Mouse (Mus musculus): ENCODE measurements around the gene Exoc4. TPM values are rescaled to one million over a fixed set of nuclear protein-coding genes. Genes with fewer than 3 reads are reported as not detected.

Exoc4 gene
- total and polyA plus RNA-seq, 3 experiments = 31.2 to 46.4 (median 41.9) TPM

DNA sequence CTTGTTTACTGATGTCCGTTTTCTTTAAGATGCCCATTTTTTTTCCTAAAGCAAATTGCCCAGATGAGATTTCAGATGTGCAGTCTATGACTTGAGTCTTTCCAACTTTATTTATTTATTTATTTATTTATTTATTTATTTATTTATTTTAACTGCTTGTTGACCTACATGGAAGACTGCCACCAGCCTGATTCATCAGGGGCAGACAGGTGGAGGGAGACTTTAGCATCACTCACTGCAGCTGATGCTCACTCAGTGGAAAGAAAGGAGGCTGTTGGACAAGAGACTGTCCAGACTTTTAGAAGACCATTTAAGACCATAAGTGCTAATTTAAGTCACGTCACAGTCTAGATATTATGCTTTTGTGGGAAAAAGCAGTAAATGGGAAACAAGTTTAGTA lies 313.0 kb downstream of the Exoc4 start:
- Histone ChIP-seq H3K9me3 (replicated peaks; ENCODE audit: low read length) (no peaks in the 10 kb centered on the region), H3K9ac (ENCODE audit: insufficient read depth, low read depth) (no peak overlapping the region), H3K4me3 (replicated peaks in 1 of 3; ENCODE audit: low read depth in 2 of 3, low read length in 2 of 3, poor library complexity in 1 of 3) (no peak overlapping the region), H3K27ac (ENCODE audit: insufficient read depth, low read depth) (no peak overlapping the region), H3K79me2 (replicated peaks; ENCODE audit: control insufficient read depth, extremely low read depth, insufficient read depth, poor library complexity, severe bottlenecking) (no peaks in the 10 kb centered on the region), H3K4me2 (ENCODE audit: insufficient read depth, low read depth, poor library complexity, severe bottlenecking) (no peak overlapping the region), H3K27me3 (replicated peaks) (no peaks in the 10 kb centered on the region), H3K4me1 (ENCODE audit: control insufficient read depth in 1 of 2, insufficient read depth in 2 of 2) (no peaks in the 10 kb centered on the region), H3K36me3 (replicated peaks in 1 of 2; ENCODE audit: control insufficient read depth in 1 of 2, insufficient read depth in 1 of 2, low read length in 1 of 2) (no peaks in the 10 kb centered on the region)
- in situ Hi-C loops (cut with MboI; ENCODE audit: low pct_ligation_motif_present, low pct_unique_long_range_greater_than_20kb, low sequenced_read_pairs) (no loop called here), dilution Hi-C loops (cut with MboI; ENCODE audit: extremely low pct_ligation_motif_present, extremely low pct_unique_long_range_greater_than_20kb, low sequenced_read_pairs) (no loop called here)
- TF ChIP-seq POLR2A (IDR thresholded peaks at IDR 0.05; ENCODE audit: low read depth, low read length) (no peak), RAD21 (IDR thresholded peaks at IDR 0.05; ENCODE audit: low read depth, low read length) (no peak), MEF2A (IDR thresholded peaks at IDR 0.05; ENCODE audit: borderline replicate concordance, low read depth, low read length) (no peak), IRF4 (IDR thresholded peaks at IDR 0.05; ENCODE audit: low read depth, low read length) (no peak), CHD1 (IDR thresholded peaks at IDR 0.05; ENCODE audit: low read depth, low read length) (no peak), ZC3H11A (IDR thresholded peaks at IDR 0.05; ENCODE audit: low read depth, low read length) (no peak), SMC3 (IDR thresholded peaks at IDR 0.05; ENCODE audit: low read depth, low read length) (no peak), ETS1 (conservative IDR thresholded peaks at IDR 0.05; ENCODE audit: low read depth, low read length) (no peak), SIN3A (IDR thresholded peaks at IDR 0.05; ENCODE audit: low read length) (no peak), KAT2A (IDR thresholded peaks at IDR 0.05; ENCODE audit: insufficient replicate concordance, low read length) (no peak), EP300 (IDR thresholded peaks at IDR 0.05; ENCODE audit: low read length) (no peak), PAX5 (IDR thresholded peaks at IDR 0.05; ENCODE audit: low read length) (no peak), CTCF (conservative IDR thresholded peaks at IDR 0.05 in 1 of 2, IDR thresholded peaks at IDR 0.05 in 1 of 2; ENCODE audit: low read depth in 2 of 2, low read length in 2 of 2) (no peak), TCF12 (IDR thresholded peaks at IDR 0.05; ENCODE audit: low read depth, low read length) (no peak), MXI1 (IDR thresholded peaks at IDR 0.05; ENCODE audit: low read depth, low read length) (no peak), CHD2 (IDR thresholded peaks at IDR 0.05; ENCODE audit: low read length) (no peak)
- no peak for DNase-seq (ENCODE audit: extremely low read depth)

DNA sequence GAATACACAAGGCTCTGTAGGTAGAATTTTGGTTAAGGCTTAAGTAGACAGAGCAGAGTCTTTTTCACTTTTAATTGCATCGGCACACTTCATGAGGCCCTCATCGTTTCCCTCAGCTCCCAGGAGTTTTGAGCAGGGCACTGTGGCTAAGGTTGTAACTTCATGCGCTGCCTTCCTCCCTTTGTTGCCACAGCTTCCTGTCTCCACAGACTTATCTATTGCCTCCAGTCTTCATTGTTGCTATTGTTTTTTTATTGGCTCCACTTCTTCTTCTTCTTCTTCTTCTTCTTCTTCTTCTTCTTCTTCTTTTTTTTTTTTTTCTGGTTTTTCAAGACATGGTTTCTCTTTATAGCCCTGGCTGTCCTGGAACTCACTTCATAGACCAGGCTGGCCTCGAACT lies 327.1 kb downstream of the Exoc4 start:
- H3K9me3 ChIP-seq (replicated peaks; ENCODE audit: low read length) = no peaks in the 10 kb centered on the region
- no peaks in the 10 kb centered on the region for H3K27me3 ChIP-seq (replicated peaks)
- H3K27ac ChIP-seq (ENCODE audit: insufficient read depth, low read depth) = no peak overlapping the region
- H3K9ac ChIP-seq (ENCODE audit: insufficient read depth, low read depth) = no peak overlapping the region
- in situ Hi-C loops (cut with MboI; ENCODE audit: low pct_ligation_motif_present, low pct_unique_long_range_greater_than_20kb, low sequenced_read_pairs) = no loop called here
- DNase-seq (ENCODE audit: extremely low read depth) = no peak
- H3K36me3 ChIP-seq (replicated peaks in 1 of 2; ENCODE audit: control insufficient read depth in 1 of 2, insufficient read depth in 1 of 2, low read length in 1 of 2) = peaks cover 0 to 4% of the 10 kb centered on the region in 2 experiments
- no peaks in the 10 kb centered on the region for H3K4me1 ChIP-seq (ENCODE audit: control insufficient read depth in 1 of 2, insufficient read depth in 2 of 2)
- no peaks in the 10 kb centered on the region for H3K79me2 ChIP-seq (replicated peaks; ENCODE audit: control insufficient read depth, extremely low read depth, insufficient read depth, poor library complexity, severe bottlenecking)
- dilution Hi-C loops (cut with MboI; ENCODE audit: extremely low pct_ligation_motif_present, extremely low pct_unique_long_range_greater_than_20kb, low sequenced_read_pairs) = no loop called here
- no peak overlapping the region for H3K4me3 ChIP-seq (replicated peaks in 1 of 3; ENCODE audit: low read depth in 2 of 3, low read length in 2 of 3, poor library complexity in 1 of 3)
- H3K4me2 ChIP-seq (ENCODE audit: insufficient read depth, low read depth, poor library complexity, severe bottlenecking) = no peak overlapping the region
- TF ChIP-seq GABPA (IDR thresholded peaks at IDR 0.05; ENCODE audit: insufficient replicate concordance, low read depth, low read length) (no peak), ZNF384 (IDR thresholded peaks at IDR 0.05; ENCODE audit: low read depth, low read length) (no peak), UBTF (IDR thresholded peaks at IDR 0.05; ENCODE audit: low read depth, low read length) (no peak), ZMIZ1 (IDR thresholded peaks at IDR 0.05; ENCODE audit: low read depth, low read length) (no peak), POLR2A (IDR thresholded peaks at IDR 0.05; ENCODE audit: low read depth, low read length) (no peak), MAZ (IDR thresholded peaks at IDR 0.05; ENCODE audit: low read depth, low read length) (no peak), SMC3 (IDR thresholded peaks at IDR 0.05; ENCODE audit: low read depth, low read length) (no peak), PAX5 (IDR thresholded peaks at IDR 0.05; ENCODE audit: low read length) (no peak), BHLHE40 (IDR thresholded peaks at IDR 0.05; ENCODE audit: low read depth, low read length) (no peak), MXI1 (IDR thresholded peaks at IDR 0.05; ENCODE audit: low read depth, low read length) (no peak), MAFK (IDR thresholded peaks at IDR 0.05; ENCODE audit: insufficient replicate concordance, low read length) (no peak), ZC3H11A (IDR thresholded peaks at IDR 0.05; ENCODE audit: low read depth, low read length) (no peak), ETS1 (conservative IDR thresholded peaks at IDR 0.05; ENCODE audit: low read depth, low read length) (no peak)
